Mouse (Mus musculus) midbrain, postnatal 0 days (tissue): ENCODE results near the gene Dlg3. TPM values are rescaled to one million over a fixed set of nuclear protein-coding genes. Genes with fewer than 3 reads are reported as not detected.

ENCODE experiments used
- ATAC-seq: fragments of 200-750 bp; cut with Nextera tagmentation; 2 replicates; pipeline ENCODE4 v1.8.0; 2017; ENCODE audit warnings: moderate number of reproducible peaks, mild to moderate bottlenecking, moderate TSS enrichment, moderate library complexity; ENCODE audit not compliant: low FRiP score
- DNase-seq: peaks from one replicate; pipeline ENCODE4 v3.0.0-alpha.2; 2015; ENCODE audit warnings: low spot score
- H3K27ac ChIP-seq: fragments of 300-500 bp; sonication (generic); 2 replicates; pipeline ENCODE4 v1.5.1; 2014; ENCODE audit warnings: low read depth, mild to moderate bottlenecking, low read length, mixed read lengths
- H3K27me3 ChIP-seq: fragments of 300-500 bp; sonication (generic); 2 replicates; pipeline ENCODE4 v1.6.1; 2014; ENCODE audit warnings: low read length, control low read depth, mixed read lengths; ENCODE audit not compliant: insufficient read depth
- H3K36me3 ChIP-seq: fragments of 300-500 bp; sonication (generic); 2 replicates; pipeline ENCODE4 v1.6.1; 2014; ENCODE audit warnings: low read length, control low read depth, mixed read lengths; ENCODE audit not compliant: insufficient read depth
- H3K4me1 ChIP-seq: fragments of 300-500 bp; sonication (generic); 2 replicates; pipeline ENCODE4 v1.6.1; 2014; ENCODE audit warnings: mild to moderate bottlenecking, control low read depth, antibody characterized with exemption, low read length, mixed read lengths; ENCODE audit not compliant: insufficient read depth
- H3K4me2 ChIP-seq: fragments of 300-500 bp; sonication (generic); 2 replicates; pipeline ENCODE4 v1.6.1; 2014; ENCODE audit warnings: low read depth, mild to moderate bottlenecking, low read length, mixed read lengths; ENCODE audit not compliant: poor library complexity, severe bottlenecking
- H3K4me3 ChIP-seq: fragments of 300-500 bp; sonication (generic); 2 replicates; pipeline ENCODE4 v1.5.1; 2014; ENCODE audit warnings: low read depth, mild to moderate bottlenecking, low read length, moderate library complexity
- H3K9ac ChIP-seq: fragments of 300-500 bp; sonication (generic); replicated peaks from 2 replicates; pipeline ENCODE4 v1.6.1; 2014; ENCODE audit warnings: mild to moderate bottlenecking, low read length, moderate library complexity, mixed read lengths; ENCODE audit not compliant: poor library complexity, severe bottlenecking
- H3K9me3 ChIP-seq: fragments of 300-500 bp; sonication (generic); 2 replicates; pipeline ENCODE4 v1.6.1; 2016; ENCODE audit warnings: low read length, control low read depth
- CTCF ChIP-seq: IDR thresholded peaks from 2 replicates; pipeline ENCODE4 v1.5.1; 2016; ENCODE audit warnings: antibody characterized with exemption, mild to moderate bottlenecking
- WGBS: fragments of 180-500 bp; shearing (Covaris S2); extraction: QIAGEN DNeasy Blood & Tissue Kit; methylation state at CpG from one replicate; pipeline ENCODE4 v1.1.7; 2014; 5-methylcytosine and 5-hydroxymethylcytosine counted together
- polyA plus RNA-seq: library from polyadenylated mRNA; unstranded; fragments of >200 nt; fragmentation: Nextera tagmentation; extraction: Ambion mirVana; gene quantifications from 2 replicates; pipeline ENCODE4 v1.2.1, GENCODE M21; 2015
- total RNA-seq: library from RNA; depleted of rRNA; stranded (reverse); fragments of >200 nt; gene quantifications from 2 replicates; pipeline ENCODE4 v1.2.3, GENCODE M21; 2014; rRNA removed

Dlg3 gene
- total and polyA plus RNA-seq, 2 experiments from 2014 or later, result 3.5 to 44.9 TPM

- DNase-seq (no peak), ATAC-seq (no peak)
- Histone ChIP-seq H3K4me3 (no peak overlapping the region), H3K9me3 (no peaks in the 10 kb centered on the region), H3K4me2 (no peak overlapping the region), H3K27ac (no peak overlapping the region), H3K27me3 (no peaks in the 10 kb centered on the region), H3K9ac (no peak overlapping the region), H3K36me3 (no peaks in the 10 kb centered on the region), H3K4me1 (no peaks in the 10 kb centered on the region)
- TF ChIP-seq CTCF, result no peak
- WGBS, result 74% methylated on average over 1 of the region's 1 CpGs
Observed at GRCm38 (mm10) chrX:100821149-100821548, 53.6 kb downstream of the Dlg3 start.

GRCm38 (mm10) chrX:100825557-100825956, 58.0 kb downstream of the Dlg3 start:
- no peaks in the 10 kb centered on the region for H3K4me1 ChIP-seq
- H3K27ac ChIP-seq, result no peak overlapping the region
- no peaks in the 10 kb centered on the region for H3K36me3 ChIP-seq
- DNase-seq, result no peak
- no peaks in the 10 kb centered on the region for H3K9me3 ChIP-seq
- H3K4me3 ChIP-seq, result no peak overlapping the region
- ATAC-seq, result no peak
- no peak overlapping the region for H3K9ac ChIP-seq
- TF ChIP-seq CTCF, result no peak
- 65% methylated on average over 1 of the region's 1 CpGs for WGBS
- H3K4me2 ChIP-seq, result no peak overlapping the region
- no peaks in the 10 kb centered on the region; the same call in 1 of the 2 replicates for H3K27me3 ChIP-seq

- TF ChIP-seq CTCF, result no peak
- Histone ChIP-seq H3K27ac (no peak overlapping the region), H3K9ac (no peak overlapping the region), H3K36me3 (no peaks in the 10 kb centered on the region), H3K4me3 (no peak overlapping the region), H3K4me2 (no peak overlapping the region), H3K9me3 (no peaks in the 10 kb centered on the region), H3K4me1 (no peaks in the 10 kb centered on the region), H3K27me3 (no peaks in the 10 kb centered on the region)
- no peak for ATAC-seq
- 82% methylated on average over 2 of the region's 2 CpGs for WGBS
- DNase-seq, result no peak
Observed at GRCm38 (mm10) chrX:100832806-100833205, 65.3 kb downstream of the Dlg3 start.

GRCm38 (mm10) chrX:100839211-100839610, 71.7 kb downstream of the Dlg3 start:
- Histone ChIP-seq H3K36me3 (no peaks in the 10 kb centered on the region), H3K27ac (no peak overlapping the region), H3K27me3 (peaks cover 3% of the 10 kb centered on the region; the same call in 1 of the 2 replicates), H3K4me2 (no peak overlapping the region), H3K4me3 (no peak overlapping the region), H3K9me3 (no peaks in the 10 kb centered on the region), H3K9ac (no peak overlapping the region), H3K4me1 (no peaks in the 10 kb centered on the region)
- DNase-seq (no peak), ATAC-seq (no peak)
- no peak for TF ChIP-seq CTCF

Other genes starting within 250 kb of the Dlg3 start
- gene Dgat2l6, start 242.9 kb upstream of the Dlg3 start, total RNA-seq, result not detected in 2 replicates
- not detected in 2 replicates for gene Dgat2l6, start 242.9 kb upstream of the Dlg3 start, polyA plus RNA-seq
- gene Awat1, start 195.5 kb upstream of the Dlg3 start, total RNA-seq, result not detected in 2 replicates
- not detected in 2 replicates for gene Awat1, start 195.5 kb upstream of the Dlg3 start, polyA plus RNA-seq
- gene P2ry4, start 172.9 kb upstream of the Dlg3 start, total RNA-seq, result 0.11 TPM in 1 of 2 replicates, not detected in the other
- not detected in 2 replicates for gene P2ry4, start 172.9 kb upstream of the Dlg3 start, polyA plus RNA-seq
- gene Arr3, start 162.2 kb upstream of the Dlg3 start, total RNA-seq, result not detected in 2 replicates
- 0.15 and 0.20 TPM in 2 replicates for gene Arr3, start 162.2 kb upstream of the Dlg3 start, polyA plus RNA-seq
- gene Kif4, start 142.0 kb upstream of the Dlg3 start, total RNA-seq, result 2.1 and 3.9 TPM in 2 replicates
- 1.3 and 1.6 TPM in 2 replicates for gene Kif4, start 142.0 kb upstream of the Dlg3 start, polyA plus RNA-seq
- 25.3 and 27.7 TPM in 2 replicates for gene Pdzd11, start 141.2 kb upstream of the Dlg3 start, total RNA-seq
- gene Pdzd11, start 141.2 kb upstream of the Dlg3 start, polyA plus RNA-seq, result 68.9 and 76.1 TPM in 2 replicates
- gene Gdpd2, start 37.8 kb upstream of the Dlg3 start, total RNA-seq, result 37.4 and 42.5 TPM in 2 replicates
- gene Gdpd2, start 37.8 kb upstream of the Dlg3 start, polyA plus RNA-seq, result 43.8 and 47.7 TPM in 2 replicates